Mouse (Mus musculus) central nervous system, embryonic 18 days (tissue): ENCODE results near the gene Fndc4. TPM values are rescaled to one million over a fixed set of nuclear protein-coding genes. Genes with fewer than 3 reads are reported as not detected.

ENCODE experiments used
- polyA plus RNA-seq: library from polyadenylated mRNA; depleted of rRNA; stranded (reverse); fragments of >200 nt; gene quantifications from 2 replicates; pipeline ENCODE4 v1.2.3, GENCODE M21; 2012; rRNA removed

The Fndc4 gene
- polyA plus RNA-seq = 190 and 201 TPM in 2 replicates

DNA sequence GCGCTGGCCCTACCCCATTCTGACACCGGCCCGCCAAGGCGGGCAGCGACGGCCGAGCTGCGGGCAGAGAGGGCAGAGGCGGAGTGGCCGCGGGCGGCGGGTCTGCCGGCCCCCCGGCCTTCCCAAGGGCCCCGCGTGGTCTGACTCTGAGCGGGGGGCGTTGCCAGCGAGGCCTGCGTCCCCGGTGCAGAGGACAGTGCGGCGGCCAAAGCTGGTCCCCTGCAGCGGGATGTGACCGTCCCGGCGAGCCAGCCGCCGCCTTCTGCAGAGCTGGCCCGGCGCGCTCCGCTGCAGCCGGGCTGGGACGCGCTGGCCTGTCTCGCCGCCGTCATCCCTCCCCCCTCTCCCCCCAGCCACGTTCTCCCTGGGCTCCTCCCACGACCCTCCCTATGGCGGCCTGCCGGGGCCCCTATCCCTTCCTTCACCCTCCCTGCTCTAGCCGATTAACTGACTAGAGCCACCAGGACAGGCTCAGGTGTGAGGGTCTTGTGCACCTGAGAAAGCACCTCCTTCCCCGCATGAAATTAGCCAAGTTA lies at the start of gene Fndc4:
Gene Fndc4, minus strand, starts transcription at position 475 of the 536 bp plus-strand sequence.

DNA sequence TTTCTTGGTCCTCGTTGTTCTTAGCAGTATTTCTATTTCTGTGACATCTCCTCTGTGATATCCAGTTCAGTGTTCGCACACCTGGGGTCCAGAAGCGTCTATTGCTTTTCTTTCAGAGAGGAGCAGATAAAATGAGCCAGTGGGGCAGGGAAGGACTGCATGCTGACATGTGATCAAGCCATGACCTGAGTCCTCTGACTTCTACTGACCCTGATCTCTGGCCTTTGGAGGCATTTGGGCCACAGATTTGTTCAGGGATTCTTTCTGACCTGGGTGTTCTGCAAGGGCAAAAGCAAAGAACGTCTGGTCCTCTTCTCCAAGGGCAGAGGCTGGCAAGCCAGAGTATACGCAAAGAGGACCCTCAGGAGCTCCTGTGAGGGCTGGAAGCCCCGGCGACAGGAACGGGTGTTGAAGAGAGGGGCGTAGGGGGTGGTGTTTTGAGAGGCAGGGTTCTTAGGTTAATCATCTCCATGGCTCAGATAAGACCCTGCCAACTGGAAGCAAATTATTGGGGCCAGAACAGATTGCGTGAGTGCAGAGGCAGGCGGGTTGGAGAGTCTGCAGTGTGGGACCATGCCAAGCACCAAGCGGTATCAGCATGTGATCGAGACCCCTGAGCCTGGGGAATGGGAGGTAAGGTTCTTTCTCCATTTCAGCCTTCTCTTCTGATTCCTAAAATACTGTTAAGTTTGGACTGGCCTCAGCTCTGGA lies 1.3 kb upstream of the Fndc4 start, which contains the start of gene Gckr:
Gene Gckr, plus strand, starts transcription at position 397 of the 711 bp plus-strand sequence.

DNA sequence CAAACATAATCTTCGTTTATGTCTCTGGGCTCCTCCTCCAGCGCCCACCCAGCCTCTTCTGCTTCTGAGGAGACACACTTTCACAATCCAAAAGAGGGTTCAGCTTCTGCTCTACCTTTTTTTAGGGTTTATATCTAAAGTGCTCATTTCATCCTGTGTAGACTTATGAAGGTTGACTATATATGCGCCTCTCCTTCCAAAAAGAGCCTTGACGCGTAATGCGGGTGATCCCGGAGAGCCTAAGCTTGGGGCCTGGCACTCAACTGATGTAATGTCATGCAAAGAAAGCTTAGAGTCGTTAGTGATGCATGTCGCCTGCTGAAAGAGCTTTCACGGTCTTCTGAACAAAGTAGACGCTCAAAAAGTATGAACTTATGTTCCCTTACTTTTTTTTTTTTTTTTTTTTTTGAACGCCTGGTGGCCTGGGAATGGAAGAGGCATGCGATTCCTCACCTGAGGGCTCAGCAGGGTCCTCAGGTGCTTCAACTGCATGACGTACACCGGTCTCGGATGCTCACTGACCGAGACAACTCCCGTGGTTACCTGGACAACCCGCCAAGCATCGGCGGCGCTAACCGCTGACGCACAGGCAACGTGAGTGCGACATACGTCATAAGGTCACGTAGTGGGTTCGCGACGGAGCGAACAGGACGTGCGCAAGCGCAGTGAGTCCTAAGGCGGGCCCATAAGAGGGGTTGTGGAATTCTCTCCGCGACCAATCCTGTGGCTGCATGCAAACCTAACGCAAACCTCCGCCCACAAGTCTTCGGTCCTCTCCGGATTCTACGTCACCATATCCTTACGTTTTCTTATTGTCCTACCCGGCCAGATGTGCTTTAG lies 5.1 kb downstream of the Fndc4 start, which contains the start of gene Ift172:
Gene Ift172, minus strand, starts transcription at position 596 of the 840 bp plus-strand sequence.

DNA sequence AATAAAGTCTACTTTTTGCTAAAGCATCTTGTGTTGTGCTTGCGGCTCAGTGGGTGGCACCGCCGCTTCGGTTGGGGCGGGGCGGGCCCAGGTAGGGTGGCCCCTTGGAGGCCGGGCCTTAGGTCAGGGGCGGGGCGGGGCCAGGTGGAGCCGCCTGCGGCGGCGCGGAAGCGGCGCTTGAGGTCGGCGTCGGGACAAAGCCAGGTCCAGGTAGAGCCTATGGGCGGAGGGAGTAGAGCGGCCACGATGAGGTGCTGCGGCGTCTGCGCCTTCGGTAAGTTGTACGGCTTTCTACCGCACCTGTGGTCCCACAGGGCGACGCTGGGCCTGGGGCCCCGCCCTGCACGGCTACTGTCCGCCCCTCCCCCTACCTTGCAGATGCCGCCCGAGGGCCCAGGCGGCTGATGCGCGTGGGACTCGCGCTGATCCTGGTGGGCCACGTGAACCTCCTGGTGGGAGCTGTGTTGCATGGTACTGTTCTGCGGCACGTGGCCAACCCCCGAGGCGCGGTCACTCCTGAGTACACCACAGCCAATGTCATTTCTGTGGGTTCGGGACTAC lies 44.3 kb downstream of the Fndc4 start, which contains the start of gene Krtcap3:
Gene Krtcap3, plus strand, starts transcription at position 151 of the 561 bp plus-strand sequence.

Other genes starting within 250 kb of the Fndc4 start
- 162 and 172 TPM in 2 replicates for gene Atraid, start 247.8 kb downstream of the Fndc4 start, polyA plus RNA-seq
- gene Slc5a6, start 247.2 kb downstream of the Fndc4 start, polyA plus RNA-seq = 41.9 and 44.0 TPM in 2 replicates
- 23.0 and 24.6 TPM in 2 replicates for gene Cad, start 241.3 kb downstream of the Fndc4 start, polyA plus RNA-seq
- not detected in 2 replicates for gene Dnajc5g, start 189.8 kb downstream of the Fndc4 start, polyA plus RNA-seq
- gene Slc30a3, start 187.8 kb downstream of the Fndc4 start, polyA plus RNA-seq = 10.6 and 13.6 TPM in 2 replicates
- gene Trim54, start 179.4 kb downstream of the Fndc4 start, polyA plus RNA-seq = 1.2 TPM in 1 of 2 replicates, not detected in the other
- 0.19 and 0.21 TPM in 2 replicates for gene Ucn, start 157.3 kb downstream of the Fndc4 start, polyA plus RNA-seq
- gene Mpv17, start 141.8 kb downstream of the Fndc4 start, polyA plus RNA-seq = 59.2 and 63.1 TPM in 2 replicates
- 2.8 and 3.7 TPM in 2 replicates for gene Gm29609, start 116.2 kb downstream of the Fndc4 start, polyA plus RNA-seq
- 81.6 and 84.5 TPM in 2 replicates for gene Gtf3c2, start 115.9 kb downstream of the Fndc4 start, polyA plus RNA-seq
- gene Snx17, start 102.9 kb downstream of the Fndc4 start, polyA plus RNA-seq = 87.5 and 88.0 TPM in 2 replicates
- gene Eif2b4, start 102.7 kb downstream of the Fndc4 start, polyA plus RNA-seq = 60.8 and 68.2 TPM in 2 replicates
- 53.9 and 56.3 TPM in 2 replicates for gene Zfp513, start 93.8 kb downstream of the Fndc4 start, polyA plus RNA-seq
- 170 and 178 TPM in 2 replicates for gene Ppm1g, start 75.4 kb downstream of the Fndc4 start, polyA plus RNA-seq
- 150 and 152 TPM in 2 replicates for gene Nrbp1, start 55.2 kb downstream of the Fndc4 start, polyA plus RNA-seq
- 0.16 TPM in 1 of 2 replicates, not detected in the other for gene Gm9970, start 54.8 kb downstream of the Fndc4 start, polyA plus RNA-seq
- 3.8 and 4.6 TPM in 2 replicates for gene Krtcap3, start 44.4 kb downstream of the Fndc4 start, polyA plus RNA-seq
- 50.2 and 54.6 TPM in 2 replicates for gene Ift172, start 5.0 kb downstream of the Fndc4 start, polyA plus RNA-seq
- gene Gckr, start 1.4 kb upstream of the Fndc4 start, polyA plus RNA-seq = 0.75 and 0.87 TPM in 2 replicates
- 90.2 and 90.7 TPM in 2 replicates for gene Zfp512, start 156.4 kb upstream of the Fndc4 start, polyA plus RNA-seq
- 0.10 and 0.11 TPM in 2 replicates for gene 4930548H24Rik, start 189.7 kb upstream of the Fndc4 start, polyA plus RNA-seq
- 36.4 and 39.5 TPM in 2 replicates for gene Gpn1, start 198.7 kb upstream of the Fndc4 start, polyA plus RNA-seq
- gene Slc4a1ap, start 230.9 kb upstream of the Fndc4 start, polyA plus RNA-seq = 22.1 and 22.2 TPM in 2 replicates
- gene Supt7l, start 231.7 kb upstream of the Fndc4 start, polyA plus RNA-seq = 14.2 and 16.9 TPM in 2 replicates